Mouse (Mus musculus) c-Kit-positive CD71-positive TER-119-positive erythroid progenitor cells, embryonic 14.5 days (primary cell): Measurements from ENCODE around the gene Ormdl2.
A peak's percentile ranks its signal among the peaks of the same experiment; 100 is the strongest.
"Not testable (repeated sequence)": the region's sequence is repeated elsewhere in the genome, so short reads cannot be mapped to it uniquely, and the experiment has no call there.

Experiments used
- DNase-seq: peaks from one replicate; pipeline ENCODE4 v3.0.0-alpha.2; 2013; ENCODE audit warnings: low spot score

The Ormdl2 gene

DNA sequence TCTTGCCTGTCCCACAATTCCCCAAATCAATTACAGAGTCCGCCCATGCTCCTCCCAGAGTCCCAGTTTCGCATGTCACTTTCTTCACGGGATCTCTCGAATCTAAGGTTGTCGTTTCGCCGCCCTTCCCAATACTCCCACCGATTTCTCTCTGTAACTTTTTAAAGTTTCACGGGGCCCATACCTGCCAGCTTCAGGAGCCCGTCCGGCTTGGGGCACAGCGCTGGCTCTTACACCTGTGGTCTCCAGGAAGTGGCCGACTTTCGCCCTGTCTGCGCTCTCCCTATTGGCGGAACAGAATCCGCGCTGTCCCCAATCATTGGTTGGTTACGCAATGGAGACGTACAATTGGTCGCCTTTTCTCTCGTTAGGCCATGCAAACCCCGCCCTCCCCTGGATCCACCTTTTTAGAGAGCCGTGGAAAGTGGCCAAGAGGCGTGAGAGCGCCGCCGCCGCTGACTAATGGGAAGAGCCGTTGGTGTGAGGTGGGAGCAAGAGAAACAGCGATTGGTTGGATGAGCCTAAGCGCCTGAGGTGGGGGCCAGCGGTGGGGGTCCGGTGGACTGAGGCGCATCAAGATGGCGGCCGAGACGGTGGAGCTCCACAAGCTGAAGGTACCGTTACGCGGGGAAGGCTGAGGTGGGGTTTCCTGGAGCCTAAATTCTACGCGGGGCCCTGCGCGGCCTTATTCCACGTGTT is at the start of gene Ormdl2:
TSS of gene Ormdl2 (minus strand) at position 288 of the 699 bp plus-strand sequence.
- peak; percentile 100 for DNase-seq

DNA sequence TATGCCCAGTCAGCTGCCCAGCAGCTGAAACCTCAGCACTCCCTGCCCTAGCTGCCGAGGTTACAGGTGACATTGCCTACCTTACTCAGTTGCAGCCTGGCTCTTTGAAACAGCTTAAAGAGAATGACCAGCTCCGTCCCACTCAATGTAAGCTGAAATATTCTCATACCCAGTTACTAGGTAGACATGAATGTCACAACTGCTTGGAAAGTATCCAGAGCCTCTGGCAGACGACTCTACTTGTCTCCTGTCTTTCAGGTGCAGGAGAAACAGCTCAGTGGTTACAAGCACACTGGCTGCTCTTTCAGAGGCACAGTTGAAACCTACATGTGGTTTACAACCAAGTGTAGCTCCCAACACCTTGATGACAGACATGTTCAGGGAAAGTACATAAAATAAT is 48.9 kb upstream of the Ormdl2 start:
- DNase-seq: no peak

- no peak for DNase-seq
These were observed 45.1 kb upstream of the Ormdl2 start for GRCm38 (mm10) chr10:128866518-128866917.

GRCm38 (mm10) chr10:128866042-128866441 is 44.6 kb upstream of the Ormdl2 start:
- DNase-seq: no peak

GRCm38 (mm10) chr10:128861176-128861575 is 39.7 kb upstream of the Ormdl2 start:
- DNase-seq: no peak

GRCm38 (mm10) chr10:128850339-128850738 is 28.9 kb upstream of the Ormdl2 start:
- DNase-seq: no peak

DNA sequence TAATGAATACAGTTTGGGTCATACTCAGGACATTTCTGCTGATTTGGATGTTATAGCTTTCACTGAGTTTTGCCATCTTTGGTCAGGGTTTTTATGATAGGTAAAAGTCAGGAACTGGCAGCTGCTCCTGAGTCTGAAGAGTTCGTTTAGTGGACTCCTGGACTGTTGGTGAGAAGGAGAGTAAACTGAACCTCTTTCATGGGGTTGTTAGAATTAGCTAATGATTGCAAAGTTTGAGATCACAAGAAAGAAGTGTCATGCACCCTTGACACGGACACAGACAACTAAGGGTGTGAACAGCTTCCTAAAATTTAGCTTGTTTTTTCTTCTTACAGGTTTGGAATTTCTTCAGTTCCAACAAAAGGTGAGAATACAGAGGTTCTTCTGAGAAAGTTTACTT is 27.0 kb upstream of the Ormdl2 start:
- no peak for DNase-seq

DNA sequence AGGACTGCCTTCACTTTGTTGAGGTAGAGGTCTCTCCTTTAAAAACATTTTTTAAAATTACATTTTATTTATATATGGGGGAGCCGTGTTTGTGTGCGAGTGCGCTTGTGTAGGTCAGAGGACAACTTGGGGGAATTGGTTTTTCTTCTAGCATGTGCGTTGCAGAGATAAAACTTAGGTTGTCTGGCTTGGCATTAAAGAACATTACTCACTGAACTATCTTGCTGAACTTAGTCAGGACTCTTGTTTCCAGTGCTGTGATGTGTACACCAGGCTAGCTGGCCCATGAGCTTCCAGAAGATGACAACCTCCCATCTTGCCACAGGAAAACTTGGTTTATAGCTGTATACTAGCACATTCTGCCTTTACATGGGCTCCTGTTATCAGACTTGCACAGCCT is 25.2 kb upstream of the Ormdl2 start:
- DNase-seq: no peak

DNA sequence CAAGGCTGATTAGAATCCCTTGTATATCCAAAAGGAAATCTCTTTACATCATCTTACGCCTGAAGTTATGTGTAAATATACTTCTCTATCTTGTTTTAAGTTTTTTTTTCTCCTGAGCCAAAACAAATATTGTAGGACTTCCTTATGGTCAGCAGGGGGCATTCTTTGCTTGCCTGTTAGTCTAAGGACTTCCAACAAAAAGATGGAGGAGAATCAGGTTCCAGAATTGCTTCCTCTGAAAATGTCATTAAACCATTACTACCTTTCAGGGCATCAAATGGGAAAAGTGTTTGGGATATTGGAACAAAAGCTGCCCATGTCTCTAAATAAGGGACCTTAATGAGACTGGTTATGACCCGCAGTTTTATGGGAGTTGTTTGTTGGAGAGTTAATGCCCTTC is 24.1 kb upstream of the Ormdl2 start:
- DNase-seq: no peak

GRCm38 (mm10) chr10:128843260-128843659 is 21.8 kb upstream of the Ormdl2 start:
- no peak for DNase-seq

DNA sequence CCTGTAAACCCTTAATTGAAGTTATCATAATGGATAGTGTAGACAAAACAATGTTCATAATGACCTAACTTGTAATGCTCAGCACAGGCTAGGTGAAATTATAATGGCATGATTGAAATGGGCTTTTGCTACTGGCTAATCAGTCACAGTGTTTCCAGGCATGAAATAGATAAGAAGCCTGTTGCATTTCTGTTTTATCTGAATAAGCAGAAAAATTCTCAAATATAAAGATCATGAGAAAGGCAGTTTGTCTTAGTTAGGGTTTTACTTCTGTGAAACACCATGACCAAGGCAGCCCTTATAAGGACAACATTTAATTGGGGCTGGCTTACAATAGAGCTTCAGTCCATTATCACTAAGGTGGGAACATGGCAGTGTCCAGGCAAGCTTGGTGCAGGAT is 19.2 kb upstream of the Ormdl2 start:
- DNase-seq: no peak

DNA sequence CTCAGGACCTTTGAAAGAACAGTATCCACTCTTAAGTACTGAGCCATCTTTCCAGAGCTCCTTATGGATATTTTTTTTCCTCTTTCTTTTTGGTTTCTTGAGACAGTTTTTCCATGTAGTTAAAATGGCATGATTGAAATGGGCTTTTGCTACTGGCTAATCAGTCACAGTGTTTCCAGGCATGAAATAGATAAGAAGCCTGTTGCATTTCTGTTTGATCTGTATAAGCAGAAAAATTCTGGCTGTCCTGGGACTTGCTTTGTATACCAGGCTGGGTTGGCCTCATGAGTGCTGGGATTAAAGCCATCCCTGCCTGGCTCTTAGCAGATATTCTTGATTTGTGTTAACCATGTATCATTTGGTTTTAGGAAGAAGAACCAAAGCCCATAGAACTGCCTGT is 18.0 kb upstream of the Ormdl2 start:
- peak; percentile 24 for DNase-seq

GRCm38 (mm10) chr10:128837400-128837799 is 16.0 kb upstream of the Ormdl2 start:
- no peak for DNase-seq

- no peak for DNase-seq
These were observed 2.4 kb upstream of the Ormdl2 start for GRCm38 (mm10) chr10:128823821-128824220.

GRCm38 (mm10) chr10:128823087-128823486 is 1.6 kb upstream of the Ormdl2 start:
- DNase-seq: not testable (repeated sequence)

- no peak for DNase-seq
These were observed 690 bp upstream of the Ormdl2 start for GRCm38 (mm10) chr10:128822135-128822534.

GRCm38 (mm10) chr10:128820217-128820616 is 1.2 kb downstream of the Ormdl2 start:
- no peak for DNase-seq

- no peak for DNase-seq
These were observed 4.4 kb downstream of the Ormdl2 start, which contains the start of gene Sarnp for GRCm38 (mm10) chr10:128817033-128817432. TSS of gene Sarnp (plus strand) at chr10:128817333.

DNA sequence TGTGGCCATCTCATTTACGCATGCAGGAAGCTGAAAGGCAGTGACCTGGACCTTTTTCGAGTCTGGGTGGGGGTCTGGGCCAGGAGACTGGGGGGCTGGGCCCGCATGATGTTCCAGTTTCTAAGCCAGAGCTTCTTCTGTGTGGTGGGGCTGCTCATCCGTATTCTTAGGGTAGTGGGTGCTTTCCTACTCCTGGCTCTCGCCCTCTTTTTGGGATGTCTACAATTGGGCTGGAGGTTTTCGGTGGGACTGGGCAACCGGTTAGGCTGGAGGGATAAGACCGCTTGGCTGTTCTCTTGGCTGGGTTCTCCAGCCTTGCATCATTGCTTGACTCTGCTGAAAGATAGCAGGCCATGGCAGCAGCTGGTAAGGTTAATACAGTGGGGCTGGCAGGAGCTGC is 14.4 kb downstream of the Ormdl2 start:
- DNase-seq: no peak

DNA sequence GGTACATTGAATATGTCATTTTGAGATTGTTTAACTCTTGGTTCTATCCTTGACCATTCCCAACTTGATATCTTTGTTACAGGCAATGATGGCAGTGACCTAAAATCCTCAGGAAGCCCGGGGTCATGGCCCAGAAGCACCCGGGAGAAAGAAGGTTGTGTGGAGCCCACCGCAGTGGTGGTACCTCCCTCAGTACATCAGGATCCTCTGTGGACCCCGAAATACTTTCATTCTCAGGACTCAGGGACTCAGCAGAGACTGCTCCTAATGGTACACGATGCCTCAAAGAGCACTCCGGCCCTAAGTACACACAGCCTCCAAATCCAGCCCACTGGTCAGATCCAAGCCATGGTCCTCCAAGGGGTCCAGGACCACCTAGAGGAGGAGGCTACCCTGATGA is 15.4 kb downstream of the Ormdl2 start:
- no peak for DNase-seq

DNA sequence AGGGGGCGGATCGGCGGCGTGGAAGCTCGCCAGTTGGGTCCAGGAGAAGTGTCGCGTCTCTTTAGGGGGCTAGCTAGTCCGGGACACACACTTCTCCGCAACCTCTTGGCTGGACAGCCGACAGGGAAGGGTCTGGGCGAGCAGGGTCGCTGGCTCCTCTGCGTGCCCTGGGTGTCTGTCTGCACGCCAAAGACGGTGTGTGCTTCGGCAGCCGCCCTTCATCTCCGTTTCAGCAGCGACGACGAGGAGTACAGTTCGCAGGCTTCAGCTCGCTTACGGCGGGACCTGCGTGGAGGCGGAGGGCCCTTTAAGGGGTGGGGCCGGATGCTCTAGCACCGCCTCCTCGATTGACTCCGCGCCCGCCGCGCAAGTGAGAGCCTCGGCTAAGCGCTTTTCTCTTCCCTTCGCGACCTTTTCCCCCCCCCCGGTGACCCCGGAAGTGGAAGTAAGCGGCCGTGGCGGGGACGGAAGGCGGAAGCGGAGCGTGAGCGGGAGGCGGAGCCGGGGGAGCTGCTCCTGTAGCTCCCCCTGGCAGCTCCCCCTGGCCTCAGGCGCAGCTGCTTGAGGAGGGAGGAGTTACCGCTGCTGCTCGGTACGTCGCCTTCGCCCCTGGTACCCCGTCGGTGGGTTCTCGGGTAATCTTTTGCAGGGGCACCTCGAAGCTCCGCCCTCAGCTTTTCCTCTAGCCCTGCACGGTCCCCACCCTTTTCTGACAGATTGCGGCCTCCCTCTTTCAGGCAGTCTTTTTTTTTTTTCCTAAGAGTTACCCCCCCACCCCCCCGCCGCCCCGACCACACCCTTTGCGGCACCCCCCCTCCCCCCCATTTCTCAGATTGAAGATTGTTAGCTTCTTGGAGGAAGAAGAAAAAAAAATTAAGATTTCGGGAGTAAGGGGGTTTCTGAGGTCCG is 16.1 kb downstream of the Ormdl2 start:
- peak; percentile 96 for DNase-seq

GRCm38 (mm10) chr10:128804271-128805091 is 17.0 kb downstream of the Ormdl2 start, which contains the start of gene Tmem198b:
TSS of gene Tmem198b (minus strand) at chr10:128804370.
- peak; percentile 40 for DNase-seq
